Mouse (Mus musculus): Measurements from ENCODE around the gene Cela2a. TPM values are rescaled to one million over a fixed set of nuclear protein-coding genes. Genes with fewer than 3 reads are reported as not detected.
A peak's percentile ranks its signal among the peaks of the same experiment; 100 is the strongest.

Gene Cela2a
- polyA plus RNA-seq, 1 experiment = not detected

DNA sequence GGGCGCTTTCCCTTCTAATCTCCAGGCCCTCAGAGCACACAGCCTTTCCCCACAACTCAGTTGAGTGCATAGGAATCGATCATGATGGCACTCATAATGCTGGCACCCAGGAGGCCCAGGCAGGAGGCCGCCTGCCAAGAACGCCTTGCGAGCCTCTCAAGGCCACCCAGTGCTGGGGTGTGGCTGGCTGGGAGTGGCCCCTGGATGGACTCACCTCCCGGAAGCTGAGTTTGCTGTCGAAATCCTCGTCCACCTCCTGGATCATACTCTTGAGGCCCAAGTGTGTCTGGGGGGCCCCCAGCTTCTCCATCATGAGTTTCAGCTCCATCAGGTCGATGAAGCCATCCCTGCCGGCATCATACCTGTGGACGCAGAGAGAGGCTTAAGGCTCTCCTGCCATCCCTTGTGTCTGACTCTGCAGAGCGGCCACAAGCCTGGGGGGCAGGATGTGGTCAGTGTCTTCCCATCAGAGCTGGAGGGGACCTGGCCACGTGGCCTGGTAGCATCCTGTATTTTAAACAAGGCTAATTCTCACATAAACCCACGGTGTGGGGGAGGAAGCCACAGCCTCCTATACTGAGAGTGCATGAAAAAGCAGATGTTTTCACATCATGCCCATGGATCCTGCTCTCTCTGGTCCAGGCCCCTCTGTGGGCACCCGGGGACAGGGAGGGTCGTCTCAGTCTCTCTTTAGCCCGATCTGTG lies 35.8 kb upstream of the Cela2a start:
- 84% methylated on average over 17 of the region's 17 CpGs for WGBS
- H3K4me1 ChIP-seq (ENCODE audit: control insufficient read depth, insufficient read depth, low read length) = peaks cover 26% of the 10 kb centered on the region
- H3K4me3 ChIP-seq (ENCODE audit: insufficient read depth, low read depth, low read length) = no peak overlapping the region
- TF ChIP-seq CTCF (IDR thresholded peaks at IDR 0.05; ENCODE audit: insufficient read depth, low read depth, low read length) (no peak), POLR2A (IDR thresholded peaks at IDR 0.05; ENCODE audit: insufficient read depth, low read depth, low read length) (no peak)
- H3K27ac ChIP-seq (ENCODE audit: insufficient read depth, low read depth, low read length) = no peak overlapping the region

DNA sequence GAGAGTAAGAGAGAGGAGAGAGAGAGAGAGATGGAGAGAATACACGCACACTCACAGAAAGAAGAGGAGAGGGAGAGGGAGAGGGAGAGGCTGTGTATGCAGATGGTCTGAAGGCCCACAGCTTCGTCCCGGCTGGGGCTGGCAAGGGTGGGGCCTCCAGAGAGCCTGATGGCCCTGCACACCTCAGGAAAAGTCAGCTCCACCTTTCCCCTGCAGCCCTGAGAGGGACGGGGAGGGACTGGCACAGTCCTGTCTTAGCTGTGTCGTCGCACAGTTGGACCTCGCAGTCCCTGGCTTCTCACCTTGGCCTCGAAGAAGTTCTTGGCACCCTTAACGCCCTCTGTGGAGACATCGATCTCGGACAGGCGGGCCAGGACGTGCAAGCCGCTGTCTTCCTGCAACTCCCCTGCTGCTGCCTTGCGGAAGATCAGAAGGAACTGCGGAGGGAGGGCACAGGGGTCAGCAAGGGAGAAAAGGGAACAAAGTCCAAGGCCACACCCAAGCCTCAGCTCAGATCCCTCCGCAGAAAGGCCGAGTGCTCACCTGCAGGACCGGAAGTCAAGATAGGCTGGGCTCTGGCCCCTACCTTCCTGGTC lies 34.4 kb upstream of the Cela2a start:
- TF ChIP-seq POLR2A (IDR thresholded peaks at IDR 0.05; ENCODE audit: insufficient read depth, low read depth, low read length) (no peak), CTCF (IDR thresholded peaks at IDR 0.05; ENCODE audit: insufficient read depth, low read depth, low read length) (no peak)
- WGBS = 83% methylated on average over 19 of the region's 19 CpGs
- Histone ChIP-seq H3K4me1 (ENCODE audit: control insufficient read depth, insufficient read depth, low read length) (peaks cover 25% of the 10 kb centered on the region), H3K4me3 (ENCODE audit: insufficient read depth, low read depth, low read length) (no peak overlapping the region), H3K27ac (ENCODE audit: insufficient read depth, low read depth, low read length) (no peak overlapping the region)

DNA sequence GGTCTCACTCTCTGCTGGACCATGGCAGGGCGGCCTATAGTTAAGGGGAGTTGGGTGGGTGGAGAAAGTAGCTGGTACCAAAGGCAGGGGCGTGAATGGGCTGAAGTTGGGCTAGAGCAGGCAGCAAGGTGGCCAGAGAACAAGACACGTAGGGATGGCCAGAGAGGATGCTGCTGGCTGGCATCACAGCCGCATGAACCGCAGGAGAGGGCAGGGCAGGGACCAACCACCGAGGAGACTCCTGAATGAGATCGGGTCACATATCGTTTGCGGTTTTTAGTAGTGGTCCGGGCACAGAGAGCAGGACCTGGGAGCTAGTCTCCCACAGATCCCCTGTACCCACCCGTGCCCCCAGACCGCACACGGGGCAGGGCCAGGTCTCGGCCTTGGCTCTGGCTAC lies 33.4 kb upstream of the Cela2a start:
- no peak overlapping the region for H3K27ac ChIP-seq (ENCODE audit: insufficient read depth, low read depth, low read length)
- TF ChIP-seq CTCF (IDR thresholded peaks at IDR 0.05; ENCODE audit: insufficient read depth, low read depth, low read length) (no peak), POLR2A (IDR thresholded peaks at IDR 0.05; ENCODE audit: insufficient read depth, low read depth, low read length) (no peak)
- whole genome bisulfite sequencing = 95% methylated on average over 14 of the region's 14 CpGs
- no peak overlapping the region for H3K4me3 ChIP-seq (ENCODE audit: insufficient read depth, low read depth, low read length)
- H3K4me1 ChIP-seq (ENCODE audit: control insufficient read depth, insufficient read depth, low read length) = peaks cover 25% of the 10 kb centered on the region

DNA sequence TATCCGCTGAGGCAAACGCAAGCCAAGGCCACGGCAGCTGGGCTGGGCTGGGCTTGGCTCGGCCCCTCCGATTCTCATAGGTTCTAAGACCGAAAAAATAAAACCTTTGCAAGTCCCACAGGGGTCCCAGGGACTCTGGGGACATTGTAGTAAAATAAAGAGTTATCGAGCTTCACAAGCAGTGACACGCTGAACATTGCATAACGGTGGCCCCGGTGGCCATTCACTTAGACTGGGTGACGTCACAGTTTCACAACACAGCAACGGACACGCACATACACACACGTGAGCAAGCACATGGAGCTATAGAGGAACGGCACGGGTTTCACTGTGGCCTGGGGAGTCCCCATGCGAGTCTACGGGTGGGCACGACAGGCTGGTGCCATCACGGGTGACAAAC lies 32.5 kb upstream of the Cela2a start:
- Histone ChIP-seq H3K27ac (ENCODE audit: insufficient read depth, low read depth, low read length) (no peak overlapping the region), H3K4me1 (ENCODE audit: control insufficient read depth, insufficient read depth, low read length) (peaks cover 19% of the 10 kb centered on the region), H3K4me3 (ENCODE audit: insufficient read depth, low read depth, low read length) (no peak overlapping the region)
- TF ChIP-seq POLR2A (IDR thresholded peaks at IDR 0.05; ENCODE audit: insufficient read depth, low read depth, low read length) = no peak
- no peak for TF ChIP-seq CTCF (IDR thresholded peaks at IDR 0.05; ENCODE audit: insufficient read depth, low read depth, low read length)
- WGBS = 80% methylated on average over 20 of the region's 20 CpGs

DNA sequence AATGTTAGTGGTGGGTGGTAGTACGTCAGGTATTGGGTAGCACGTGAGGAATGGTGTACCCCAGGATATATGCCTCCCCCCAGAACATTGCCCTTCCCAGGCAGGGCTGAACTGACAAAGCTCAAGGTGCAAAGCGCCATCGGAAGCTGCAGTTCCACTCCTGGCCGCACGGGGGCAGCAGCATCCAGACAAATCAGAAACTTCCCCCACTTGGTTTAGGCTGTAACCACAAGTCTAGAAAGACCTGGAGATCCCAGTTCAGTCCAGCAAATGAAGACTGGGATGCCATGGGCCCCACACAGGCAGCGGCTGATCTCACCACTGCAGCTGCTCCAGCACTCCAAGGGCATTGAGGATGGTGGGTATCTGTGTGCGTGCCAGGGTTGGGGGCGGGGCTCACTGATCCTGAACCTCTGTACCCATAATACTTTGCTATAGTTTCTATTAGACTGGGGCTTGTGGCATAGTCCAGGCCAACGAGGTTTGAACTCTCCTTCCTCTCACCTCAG lies 31.5 kb upstream of the Cela2a start:
- H3K4me1 ChIP-seq (ENCODE audit: control insufficient read depth, insufficient read depth, low read length) = peaks cover 12% of the 10 kb centered on the region
- no peak for TF ChIP-seq POLR2A (IDR thresholded peaks at IDR 0.05; ENCODE audit: insufficient read depth, low read depth, low read length)
- TF ChIP-seq CTCF (IDR thresholded peaks at IDR 0.05; ENCODE audit: insufficient read depth, low read depth, low read length) = peak; percentile 94
- H3K27ac ChIP-seq (ENCODE audit: insufficient read depth, low read depth, low read length) = no peak overlapping the region
- WGBS = 10% methylated on average over 10 of the region's 10 CpGs
- H3K4me3 ChIP-seq (ENCODE audit: insufficient read depth, low read depth, low read length) = no peak overlapping the region

DNA sequence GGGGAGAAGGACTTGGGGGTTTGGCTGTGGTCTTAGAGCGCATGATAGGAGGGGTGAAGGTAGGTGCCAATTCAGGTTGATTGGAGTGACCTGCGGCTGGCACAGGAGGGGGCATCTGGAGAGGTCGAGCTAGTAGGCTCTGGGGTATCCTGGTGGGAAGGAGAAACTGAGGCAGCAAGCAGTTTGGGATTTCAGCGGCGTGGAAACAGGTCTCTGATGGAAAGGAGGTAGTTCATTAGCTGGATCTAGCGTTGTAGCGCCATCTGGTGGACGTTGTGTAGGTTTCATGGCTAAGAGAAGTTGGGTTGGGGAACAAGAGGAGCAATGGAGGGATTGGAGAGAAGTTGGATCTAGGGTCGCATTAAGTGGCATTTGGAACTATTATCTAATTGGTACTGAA lies 27.5 kb upstream of the Cela2a start:
- no peak overlapping the region for H3K4me3 ChIP-seq (ENCODE audit: insufficient read depth, low read depth, low read length)
- H3K27ac ChIP-seq (ENCODE audit: insufficient read depth, low read depth, low read length) = no peak overlapping the region
- TF ChIP-seq POLR2A (IDR thresholded peaks at IDR 0.05; ENCODE audit: insufficient read depth, low read depth, low read length) (no peak), CTCF (IDR thresholded peaks at IDR 0.05; ENCODE audit: insufficient read depth, low read depth, low read length) (no peak)
- 48% methylated on average over 9 of the region's 9 CpGs for WGBS
- peaks cover 7% of the 10 kb centered on the region for H3K4me1 ChIP-seq (ENCODE audit: control insufficient read depth, insufficient read depth, low read length)

DNA sequence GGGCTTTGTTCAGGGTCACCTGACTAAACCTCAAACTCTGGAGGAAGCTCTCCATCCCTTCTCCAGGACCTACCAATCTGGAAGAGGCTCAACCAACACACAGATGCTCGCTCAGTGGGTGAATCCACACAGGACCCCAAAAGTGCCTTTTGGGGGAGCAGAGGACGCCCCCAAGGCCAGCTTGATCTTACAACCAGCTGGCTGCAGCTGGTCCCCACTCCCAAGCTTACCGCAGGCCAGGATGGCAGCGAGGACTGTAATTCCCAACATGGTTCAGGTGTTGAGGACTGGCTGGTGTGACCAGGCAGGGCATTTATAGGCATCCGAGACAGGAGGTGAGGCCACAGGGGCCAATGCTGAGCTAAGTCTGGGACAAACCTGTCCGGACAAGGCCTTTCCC lies 20.0 kb upstream of the Cela2a start, which contains the start of gene Ctrc:
Ctrc (minus strand) TSS at position 361 of the 400 bp plus-strand sequence.
- 89% methylated on average over 6 of the region's 6 CpGs for WGBS
- Histone ChIP-seq H3K4me1 (ENCODE audit: control insufficient read depth, insufficient read depth, low read length) (no peaks in the 10 kb centered on the region), H3K4me3 (ENCODE audit: insufficient read depth, low read depth, low read length) (no peak within 1 kb of the TSS), H3K27ac (ENCODE audit: insufficient read depth, low read depth, low read length) (no peak within 1 kb of the TSS)
- TF ChIP-seq POLR2A (IDR thresholded peaks at IDR 0.05; ENCODE audit: insufficient read depth, low read depth, low read length) (no peak), CTCF (IDR thresholded peaks at IDR 0.05; ENCODE audit: insufficient read depth, low read depth, low read length) (no peak)

DNA sequence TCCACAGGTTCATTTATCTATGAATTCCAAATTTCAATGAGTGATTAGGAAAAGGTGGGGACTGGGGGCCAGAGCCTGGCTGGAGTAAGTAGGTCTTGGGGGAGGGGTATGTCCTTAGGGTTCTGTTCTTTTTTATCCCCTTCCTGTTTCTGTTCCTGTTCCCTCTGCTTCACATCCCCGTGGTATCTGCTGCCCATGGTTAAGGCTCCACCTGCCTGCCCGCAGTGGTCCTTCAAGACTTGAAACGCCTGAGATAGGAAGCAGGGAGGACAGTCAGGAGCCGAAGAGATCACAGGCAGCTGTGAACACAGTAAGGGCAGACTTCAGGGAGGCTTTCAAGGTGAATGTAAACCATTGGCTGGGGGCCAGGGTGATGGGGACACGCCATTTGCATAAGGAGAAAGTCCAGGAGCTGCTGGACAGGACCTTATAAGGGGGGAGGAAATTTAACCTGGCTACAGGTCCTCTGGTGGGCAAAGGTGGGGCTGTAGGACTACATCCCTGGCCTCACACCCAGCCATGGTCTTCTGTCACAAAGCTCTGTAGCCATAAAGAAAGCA lies 8.7 kb upstream of the Cela2a start:
- 0 out of 2 replicates have a peak overlapping the region, but pooled peaks have one; percentile 46 for H3K27ac ChIP-seq (ENCODE audit: insufficient read depth, low read depth, low read length)
- H3K4me3 ChIP-seq (ENCODE audit: insufficient read depth, low read depth, low read length) = no peak overlapping the region
- TF ChIP-seq POLR2A (IDR thresholded peaks at IDR 0.05; ENCODE audit: insufficient read depth, low read depth, low read length) = no peak
- peaks cover 21% of the 10 kb centered on the region for H3K4me1 ChIP-seq (ENCODE audit: control insufficient read depth, insufficient read depth, low read length)
- 72% methylated on average over 5 of the region's 5 CpGs for WGBS

DNA sequence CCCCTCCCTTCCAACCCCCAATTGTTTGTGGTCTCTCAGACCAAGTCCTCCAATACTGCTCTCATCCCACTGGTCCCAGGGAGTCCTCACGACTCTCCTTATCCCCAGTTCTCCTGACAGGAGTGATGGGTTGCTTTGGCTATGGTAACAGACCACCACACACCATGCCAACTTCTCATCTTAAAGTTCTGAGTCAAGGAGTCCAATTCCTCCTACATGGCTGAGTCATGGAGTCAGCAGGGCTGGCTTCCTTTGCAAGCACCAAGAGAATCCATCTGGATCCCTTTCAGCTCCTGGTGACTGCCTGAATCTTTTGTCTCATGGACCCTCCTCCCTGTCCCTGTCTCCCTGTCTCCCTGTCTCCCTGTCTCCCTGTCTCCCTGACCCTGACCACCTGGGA lies 8.0 kb upstream of the Cela2a start:
- 11% methylated on average over 1 of the region's 1 CpGs for WGBS
- H3K4me3 ChIP-seq (ENCODE audit: insufficient read depth, low read depth, low read length) = no peak overlapping the region
- H3K27ac ChIP-seq (ENCODE audit: insufficient read depth, low read depth, low read length) = peak overlapping the region; percentile 46; the same call in 1 of the 2 replicates
- peaks cover 21% of the 10 kb centered on the region for H3K4me1 ChIP-seq (ENCODE audit: control insufficient read depth, insufficient read depth, low read length)
- TF ChIP-seq CTCF (IDR thresholded peaks at IDR 0.05; ENCODE audit: insufficient read depth, low read depth, low read length) (no peak), POLR2A (IDR thresholded peaks at IDR 0.05; ENCODE audit: insufficient read depth, low read depth, low read length) (no peak)

Measured in olfactory bulb, adult 2 months (tissue).